Mouse (Mus musculus) neural tube, embryonic 11.5 days (tissue): Measurements from ENCODE around the gene Habp4. TPM values are rescaled to one million over a fixed set of nuclear protein-coding genes. Genes with fewer than 3 reads are reported as not detected.

Source experiments
- ATAC-seq: fragments of 200-750 bp; cut with Nextera tagmentation; 2 replicates; pipeline ENCODE4 v1.8.0; 2017; ENCODE audit warnings: moderate number of reproducible peaks, mild to moderate bottlenecking, moderate TSS enrichment, moderate library complexity; ENCODE audit not compliant: insufficient read depth, low FRiP score, low TSS enrichment
- DNase-seq: peaks from one replicate; pipeline ENCODE4 v3.0.0-alpha.2; 2015; ENCODE audit warnings: low spot score
- H3K27ac ChIP-seq: fragments of 300-500 bp; sonication (generic); 2 replicates; pipeline ENCODE4 v1.5.1; 2014; ENCODE audit warnings: low read depth, mild to moderate bottlenecking, low read length
- H3K27me3 ChIP-seq: fragments of 300-500 bp; sonication (generic); 2 replicates; pipeline ENCODE4 v1.6.1; 2014; ENCODE audit warnings: mild to moderate bottlenecking, low read length, mixed read lengths; ENCODE audit not compliant: control insufficient read depth, insufficient read depth
- H3K36me3 ChIP-seq: fragments of 300-500 bp; sonication (generic); 2 replicates; pipeline ENCODE4 v1.6.1; 2014; ENCODE audit warnings: mild to moderate bottlenecking, low read length, moderate library complexity, mixed read lengths; ENCODE audit not compliant: control insufficient read depth, insufficient read depth
- H3K4me1 ChIP-seq: fragments of 300-500 bp; sonication (generic); 2 replicates; pipeline ENCODE4 v1.6.1; 2014; ENCODE audit warnings: low read length, mixed read lengths; ENCODE audit not compliant: control insufficient read depth, insufficient read depth
- H3K4me2 ChIP-seq: fragments of 300-500 bp; sonication (generic); 2 replicates; pipeline ENCODE4 v1.6.1; 2014; ENCODE audit warnings: low read depth, mild to moderate bottlenecking, moderate library complexity
- H3K4me3 ChIP-seq: fragments of 300-500 bp; sonication (generic); 2 replicates; pipeline ENCODE4 v1.5.1; 2014; ENCODE audit warnings: low read depth, low read length
- H3K9ac ChIP-seq: fragments of 300-500 bp; sonication (generic); 2 replicates; pipeline ENCODE4 v1.6.1; 2014; ENCODE audit warnings: mild to moderate bottlenecking, low read length
- H3K9me3 ChIP-seq: fragments of 300-500 bp; sonication (generic); 2 replicates; pipeline ENCODE4 v1.6.1; 2016; ENCODE audit warnings: low read length; ENCODE audit not compliant: control insufficient read depth
- WGBS: fragments of 180-500 bp; shearing (Covaris S2); extraction: QIAGEN DNeasy Blood & Tissue Kit; methylation state at CpG from one replicate; pipeline ENCODE4 v1.1.7; 2014; 5-methylcytosine and 5-hydroxymethylcytosine counted together
- polyA plus RNA-seq: library from polyadenylated mRNA; unstranded; fragments of >200 nt; fragmentation: Nextera tagmentation; extraction: Ambion mirVana; gene quantifications from 2 replicates; pipeline ENCODE4 v1.2.1, GENCODE M21; 2014

Gene Habp4
- polyA plus RNA-seq, 1 experiment from 2014 or later = 33.4 TPM

DNA sequence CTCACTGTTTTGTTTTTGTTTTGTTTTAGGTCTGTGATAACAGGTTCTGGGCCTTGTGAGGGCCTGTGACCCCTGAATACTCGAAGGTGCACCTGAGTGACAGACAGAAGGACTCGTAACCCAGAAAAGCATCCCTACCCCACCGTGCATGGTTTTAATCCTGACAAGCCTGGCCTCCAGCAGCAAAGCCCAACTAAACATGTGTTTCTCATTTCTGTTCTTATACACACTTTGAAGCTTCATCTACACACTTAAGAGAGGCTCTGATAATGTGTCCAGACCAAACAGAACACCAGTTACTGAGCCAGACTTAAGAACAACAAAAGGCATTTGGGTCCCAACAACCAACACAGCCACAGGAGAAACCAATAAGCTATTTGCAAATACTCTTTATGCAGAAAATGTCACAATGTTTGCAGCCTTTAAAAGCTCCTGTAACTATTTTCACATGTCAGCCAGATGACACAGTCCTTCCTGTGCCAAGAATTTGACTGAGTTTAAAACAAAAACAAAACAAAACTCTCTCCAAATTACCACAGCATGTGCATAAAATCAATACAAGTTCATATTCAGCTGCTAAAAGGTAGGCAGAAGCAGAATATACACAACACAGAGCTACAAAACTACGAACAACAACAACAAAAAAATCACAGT, 73.6 kb downstream of the Habp4 start:
- Histone ChIP-seq H3K4me1 (no peaks in the 10 kb centered on the region), H3K4me2 (no peak overlapping the region), H3K36me3 (no peaks in the 10 kb centered on the region), H3K9me3 (no peaks in the 10 kb centered on the region), H3K27me3 (no peaks in the 10 kb centered on the region), H3K4me3 (no peak overlapping the region), H3K9ac (no peak overlapping the region), H3K27ac (no peak overlapping the region)
- ATAC-seq = no peak
- WGBS = 61% methylated on average over 4 of the region's 4 CpGs
- DNase-seq = no peak

- Histone ChIP-seq H3K36me3 (no peaks in the 10 kb centered on the region), H3K9ac (no peak overlapping the region), H3K27me3 (no peaks in the 10 kb centered on the region), H3K4me1 (no peaks in the 10 kb centered on the region), H3K4me3 (no peak overlapping the region), H3K4me2 (no peak overlapping the region), H3K27ac (no peak overlapping the region), H3K9me3 (no peaks in the 10 kb centered on the region)
- WGBS = 74% methylated on average over 3 of the region's 3 CpGs
- DNase-seq = no peak
- no peak for ATAC-seq
Measured at GRCm38 (mm10) chr13:64235777-64236176, 74.2 kb downstream of the Habp4 start.

Other genes with a start within 250 kb of the Habp4 start
- gene Hsd17b3, start 72.6 kb upstream of the Habp4 start, polyA plus RNA-seq = not detected in 2 replicates
- 3.8 and 7.4 TPM in 2 replicates for gene Slc35d2, start 32.5 kb upstream of the Habp4 start, polyA plus RNA-seq
- gene Zfp367, start 8.6 kb upstream of the Habp4 start, polyA plus RNA-seq = 14.3 and 15.4 TPM in 2 replicates
- 13.4 and 16.0 TPM in 2 replicates for gene Cdc14b, start 113.5 kb downstream of the Habp4 start, polyA plus RNA-seq
- 20.0 and 22.9 TPM in 2 replicates for gene Aaed1, start 150.9 kb downstream of the Habp4 start, polyA plus RNA-seq
- gene Ctsl, start 209.1 kb downstream of the Habp4 start, polyA plus RNA-seq = 148 and 169 TPM in 2 replicates